ENCODE assay signal across 16 mouse cellular contexts in the genomic region with DNA sequence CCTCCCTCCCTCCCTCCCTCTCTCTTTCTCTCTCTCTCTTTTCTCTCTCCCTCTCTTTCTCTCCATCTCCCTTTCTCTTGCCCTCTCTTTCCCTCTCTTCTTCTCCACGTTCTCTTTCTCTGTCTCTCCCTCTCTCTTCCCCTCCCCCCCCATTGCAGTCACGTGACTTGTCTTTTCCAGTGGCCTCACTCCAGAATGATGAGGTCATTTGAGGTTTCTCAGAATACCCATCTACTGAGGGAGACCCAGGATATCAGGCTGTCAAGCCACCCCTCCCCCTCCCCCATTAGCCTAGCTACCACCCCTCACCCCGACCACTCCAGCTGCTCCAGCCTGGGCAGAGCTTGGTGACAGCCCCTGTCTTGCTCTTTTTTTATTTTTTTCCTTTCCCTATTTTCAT.
"Had no signal": no experiment of that assay in that cellular context is flagged by ENCODE, and none has a peak within 500 bp of the region (broad histone marks: within the 10 kb centered on the region; RNA-seq: fewer than 3 reads in every experiment).

No protein-coding gene starts in this region.

- DNase-seq: kidney, adult 2 months; kidney, postnatal 25 days; left cerebral cortex, postnatal 4 days; liver, postnatal 0 days; lung, embryonic 14.5 days; lung, postnatal 14 days; lung, postnatal 4 days; thymus, adult 18-20 months; thymus, postnatal 36 days had no signal

- H3K9me3 ChIP-seq: limb, embryonic 15.5 days; midbrain, embryonic 15.5 days had no signal

- H3K9ac ChIP-seq: limb, embryonic 12.5 days; limb, embryonic 15.5 days; liver, embryonic 14.5 days; liver, postnatal 0 days; lung, embryonic 14.5 days; midbrain, embryonic 12.5 days; midbrain, embryonic 15.5 days had no signal

- H3K4me3 ChIP-seq: limb, embryonic 12.5 days; limb, embryonic 15.5 days; midbrain, embryonic 12.5 days; midbrain, embryonic 15.5 days had no signal

- H3K4me1 ChIP-seq: midbrain, embryonic 15.5 days had no signal

- H3K4me2 ChIP-seq: limb, embryonic 12.5 days; limb, embryonic 15.5 days; liver, embryonic 11.5 days; lung, embryonic 14.5 days; midbrain, embryonic 12.5 days; midbrain, embryonic 15.5 days had no signal

- H3K36me3 ChIP-seq: limb, embryonic 12.5 days; limb, embryonic 15.5 days; midbrain, embryonic 12.5 days; midbrain, embryonic 15.5 days had no signal

- ATAC-seq: liver, postnatal 0 days; midbrain, embryonic 15.5 days had no signal

- H3K27ac ChIP-seq: kidney, postnatal 0 days; limb, embryonic 12.5 days; limb, embryonic 15.5 days; liver, embryonic 14.5 days; midbrain, embryonic 12.5 days; midbrain, embryonic 15.5 days had no signal

- H3K27me3 ChIP-seq: limb, embryonic 12.5 days; limb, embryonic 15.5 days; midbrain, embryonic 15.5 days had no signal
